Mouse (Mus musculus) yolk sac, embryonic 10.5 days (tissue): Measurements from ENCODE around the gene Zcchc13.

Experiments used
- DNase-seq: peaks from one replicate; pipeline ENCODE4 v3.0.0-alpha.2; 2017; ENCODE audit warnings: low spot score

The Zcchc13 gene

GRCm38 (mm10) chrX:103630303-103630702 lies at the start of gene Zcchc13:
Gene Zcchc13 (plus strand): TSS chrX:103630586.
- no peak for DNase-seq

- DNase-seq, result peak; percentile 77
These were observed 46.1 kb upstream of the Zcchc13 start for GRCm38 (mm10) chrX:103584262-103584661.

- peak; percentile 17 for DNase-seq
These were observed 38.3 kb upstream of the Zcchc13 start for GRCm38 (mm10) chrX:103592056-103592455.

GRCm38 (mm10) chrX:103602553-103602952 lies 27.8 kb upstream of the Zcchc13 start:
- no peak for DNase-seq

- DNase-seq, result no peak
These were observed 26.2 kb upstream of the Zcchc13 start for GRCm38 (mm10) chrX:103604211-103604610.

- DNase-seq, result no peak
These were observed 24.9 kb upstream of the Zcchc13 start for GRCm38 (mm10) chrX:103605473-103605872.

- DNase-seq, result no peak
These were observed 20.0 kb upstream of the Zcchc13 start for GRCm38 (mm10) chrX:103610401-103610800.

GRCm38 (mm10) chrX:103611462-103611861 lies 18.9 kb upstream of the Zcchc13 start:
- no peak for DNase-seq

- no peak for DNase-seq
These were observed 15.6 kb upstream of the Zcchc13 start for GRCm38 (mm10) chrX:103614700-103615233.

- DNase-seq, result no peak
These were observed 14.9 kb upstream of the Zcchc13 start for GRCm38 (mm10) chrX:103615453-103615852.

- peak; percentile 28 for DNase-seq
These were observed 14.2 kb upstream of the Zcchc13 start for GRCm38 (mm10) chrX:103616162-103616535.

- peak; percentile 92 for DNase-seq
These were observed 13.6 kb upstream of the Zcchc13 start for GRCm38 (mm10) chrX:103616536-103617404.

- DNase-seq, result no peak
These were observed 12.8 kb upstream of the Zcchc13 start for GRCm38 (mm10) chrX:103617405-103618095.

GRCm38 (mm10) chrX:103621799-103622198 lies 8.6 kb upstream of the Zcchc13 start:
- no peak for DNase-seq

- DNase-seq, result peak; percentile 96
These were observed 8.0 kb upstream of the Zcchc13 start for GRCm38 (mm10) chrX:103622260-103622934.

GRCm38 (mm10) chrX:103622935-103623280 lies 7.5 kb upstream of the Zcchc13 start:
- no peak for DNase-seq

GRCm38 (mm10) chrX:103623411-103623845 lies 7.0 kb upstream of the Zcchc13 start:
- peak; percentile 41 for DNase-seq

GRCm38 (mm10) chrX:103624426-103625168 lies 5.8 kb upstream of the Zcchc13 start:
- peak; percentile 20 for DNase-seq

GRCm38 (mm10) chrX:103628890-103629289 lies 1.5 kb upstream of the Zcchc13 start:
- peak; percentile 56 for DNase-seq

- DNase-seq, result no peak
These were observed 3.5 kb downstream of the Zcchc13 start for GRCm38 (mm10) chrX:103633895-103634294.

GRCm38 (mm10) chrX:103636021-103636420 lies 5.6 kb downstream of the Zcchc13 start:
- no peak for DNase-seq

GRCm38 (mm10) chrX:103638566-103638965 lies 8.2 kb downstream of the Zcchc13 start:
- DNase-seq, result peak; percentile 44
